Mouse (Mus musculus) embryonic facial prominence, embryonic 10.5 days (tissue): ENCODE measurements around the gene Pappa2. TPM values are rescaled to one million over a fixed set of nuclear protein-coding genes. Genes with fewer than 3 reads are reported as not detected.

ENCODE experiments used
- DNase-seq: peaks from one replicate; pipeline ENCODE4 v3.0.0-alpha.2; 2017; ENCODE audit warnings: low spot score
- H3K27ac ChIP-seq: fragments of 300-500 bp; sonication (generic); replicated peaks from 2 replicates; pipeline ENCODE4 v1.5.1; 2016; ENCODE audit warnings: mild to moderate bottlenecking
- H3K27me3 ChIP-seq: fragments of 300-500 bp; sonication (generic); replicated peaks from 2 replicates; pipeline ENCODE4 v1.6.1; 2016; ENCODE audit warnings: low read depth, mild to moderate bottlenecking; ENCODE audit not compliant: poor library complexity, severe bottlenecking
- H3K36me3 ChIP-seq: fragments of 300-500 bp; sonication (generic); replicated peaks from 2 replicates; pipeline ENCODE4 v1.6.1; 2016; ENCODE audit warnings: mild to moderate bottlenecking, moderate library complexity
- H3K4me1 ChIP-seq: fragments of 300-500 bp; sonication (generic); 2 replicates; pipeline ENCODE4 v1.6.1; 2016
- H3K4me3 ChIP-seq: fragments of 300-500 bp; sonication (generic); 2 replicates; pipeline ENCODE4 v1.5.1; 2016; ENCODE audit warnings: mild to moderate bottlenecking, moderate library complexity
- H3K9me3 ChIP-seq: fragments of 300-500 bp; sonication (generic); 2 replicates; pipeline ENCODE4 v1.6.1; 2016; ENCODE audit warnings: mild to moderate bottlenecking
- WGBS: fragments of 180-500 bp; shearing (Covaris S2); methylation state at CpG from one replicate; pipeline ENCODE4 v1.1.7; 2016; 5-methylcytosine and 5-hydroxymethylcytosine counted together
- polyA plus RNA-seq: library from polyadenylated mRNA; unstranded; fragments of >200 nt; fragmentation: Nextera tagmentation; extraction: Ambion mirVana; gene quantifications from 2 replicates; pipeline ENCODE4 v1.2.1, GENCODE M21; 2016

Pappa2 gene
- polyA plus RNA-seq, 1 experiment from 2014 or later, result 1.5 TPM

GRCm38 (mm10) chr1:158666001-158666400 is 314.3 kb downstream of the Pappa2 start:
- WGBS, result 57% methylated on average over 3 of the region's 3 CpGs
- Histone ChIP-seq H3K4me3 (no peak overlapping the region), H3K36me3 (no peaks in the 10 kb centered on the region), H3K9me3 (no peaks in the 10 kb centered on the region), H3K4me1 (0 out of 2 replicates have a peak, but pooled peaks cover 3% of the 10 kb centered on the region), H3K27me3 (no peaks in the 10 kb centered on the region), H3K27ac (no peak overlapping the region)
- DNase-seq, result no peak
